Mouse (Mus musculus) lung, embryonic 16.5 days (tissue): ENCODE measurements around the gene Vmn1r67. TPM values are rescaled to one million over a fixed set of nuclear protein-coding genes. Genes with fewer than 3 reads are reported as not detected.

Experiments
- ATAC-seq: fragments of 200-750 bp; cut with Nextera tagmentation; 2 replicates; pipeline ENCODE4 v1.8.0; 2017; ENCODE audit warnings: low read depth, mild to moderate bottlenecking, moderate library complexity
- H3K27ac ChIP-seq: fragments of 300-500 bp; sonication (generic); 2 replicates; pipeline ENCODE4 v1.5.1; 2014; ENCODE audit warnings: mild to moderate bottlenecking, control low read depth, low read length
- H3K27me3 ChIP-seq: fragments of 300-500 bp; sonication (generic); 2 replicates; pipeline ENCODE4 v1.6.1; 2014; ENCODE audit warnings: low read depth, low read length, mixed read lengths; ENCODE audit not compliant: control insufficient read depth, insufficient read depth
- H3K36me3 ChIP-seq: fragments of 300-500 bp; sonication (generic); 2 replicates; pipeline ENCODE4 v1.6.1; 2014; ENCODE audit warnings: low read length; ENCODE audit not compliant: control insufficient read depth, insufficient read depth
- H3K4me1 ChIP-seq: fragments of 300-500 bp; sonication (generic); replicated peaks from 2 replicates; pipeline ENCODE4 v1.6.1; 2014; ENCODE audit warnings: low read length, mixed read lengths; ENCODE audit not compliant: control insufficient read depth, insufficient read depth
- H3K4me2 ChIP-seq: fragments of 300-500 bp; sonication (generic); 2 replicates; pipeline ENCODE4 v1.6.1; 2014; ENCODE audit warnings: low read depth, low read length, control low read depth
- H3K4me3 ChIP-seq: fragments of 300-500 bp; sonication (generic); 2 replicates; pipeline ENCODE4 v1.5.1; 2014; ENCODE audit warnings: mild to moderate bottlenecking, low read length, control low read depth
- H3K9ac ChIP-seq: fragments of 300-500 bp; sonication (generic); 2 replicates; pipeline ENCODE4 v1.6.1; 2014; ENCODE audit warnings: low read length, control low read depth
- H3K9me3 ChIP-seq: fragments of 300-500 bp; sonication (generic); 2 replicates; pipeline ENCODE4 v1.6.1; 2016; ENCODE audit warnings: low read length; ENCODE audit not compliant: control insufficient read depth
- WGBS: fragments of 180-500 bp; shearing (Covaris S2); extraction: QIAGEN DNeasy Blood & Tissue Kit; methylation state at CpG from one replicate; pipeline ENCODE4 v1.1.7; 2014; 5-methylcytosine and 5-hydroxymethylcytosine counted together
- polyA plus RNA-seq: library from polyadenylated mRNA; unstranded; fragments of >200 nt; fragmentation: Nextera tagmentation; extraction: Ambion mirVana; gene quantifications from 2 replicates; pipeline ENCODE4 v1.2.1, GENCODE M21; 2015

Gene Vmn1r67
- polyA plus RNA-seq = not detected in 2 replicates

DNA sequence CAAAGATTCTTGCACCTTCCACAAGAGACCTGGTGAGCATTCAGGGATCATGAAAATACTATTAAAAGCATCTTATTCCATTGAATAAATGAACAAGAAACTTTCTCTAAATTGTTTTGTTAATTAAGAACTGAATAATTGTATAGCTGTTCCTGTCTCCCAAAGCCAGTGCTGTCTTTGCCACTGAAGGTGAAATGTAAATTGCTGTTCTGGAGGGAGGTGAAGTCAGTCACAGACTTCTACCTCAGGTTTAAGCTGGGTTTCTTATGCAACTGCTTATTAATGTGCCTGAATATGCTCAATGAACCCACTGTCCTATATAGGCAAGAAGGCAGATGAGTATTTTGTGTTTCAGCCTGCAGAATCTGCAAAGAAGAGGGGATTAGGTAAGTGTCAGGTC lies at the start of gene Vmn1r67:
Gene Vmn1r67, plus strand, starts transcription at position 301 of the 400 bp plus-strand sequence.
- no peak within 1 kb of the TSS for H3K4me2 ChIP-seq
- H3K27ac ChIP-seq = no peak within 1 kb of the TSS
- no peaks in the 10 kb centered on the region for H3K27me3 ChIP-seq
- no peak for ATAC-seq
- H3K36me3 ChIP-seq = no peaks in the 10 kb centered on the region
- no peak within 1 kb of the TSS for H3K9ac ChIP-seq
- no peaks in the 10 kb centered on the region for H3K4me1 ChIP-seq
- H3K4me3 ChIP-seq = no peak within 1 kb of the TSS
- H3K9me3 ChIP-seq = peaks cover 3% of the 10 kb centered on the region

DNA sequence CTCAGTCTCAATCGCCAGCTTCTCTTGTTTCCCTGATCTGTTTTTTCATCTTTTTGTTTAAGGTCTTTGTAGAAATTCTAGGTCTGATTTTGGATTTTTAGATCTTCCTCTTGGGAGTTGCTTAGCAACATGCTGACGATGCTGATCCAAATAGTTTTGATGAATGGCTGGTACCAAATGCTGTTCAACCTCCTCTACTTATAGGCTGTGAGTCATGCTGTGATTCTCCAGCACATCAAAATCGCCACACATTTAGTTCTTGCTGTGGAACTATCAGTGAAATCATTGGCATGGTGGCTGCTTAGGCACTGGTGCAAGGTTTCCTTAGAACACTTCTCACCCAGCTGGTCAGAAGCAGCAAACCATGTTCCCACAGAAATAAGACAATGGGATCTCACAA lies 15.0 kb downstream of the Vmn1r67 start:
- H3K4me3 ChIP-seq = no peak overlapping the region
- WGBS = 65% methylated on average over 3 of the region's 3 CpGs
- H3K9ac ChIP-seq = no peak overlapping the region
- no peaks in the 10 kb centered on the region for H3K4me1 ChIP-seq
- H3K27ac ChIP-seq = no peak overlapping the region
- ATAC-seq = no peak
- H3K4me2 ChIP-seq = no peak overlapping the region
- no peaks in the 10 kb centered on the region for H3K36me3 ChIP-seq
- no peaks in the 10 kb centered on the region; the same call in 1 of the 2 replicates for H3K9me3 ChIP-seq
- no peaks in the 10 kb centered on the region for H3K27me3 ChIP-seq

DNA sequence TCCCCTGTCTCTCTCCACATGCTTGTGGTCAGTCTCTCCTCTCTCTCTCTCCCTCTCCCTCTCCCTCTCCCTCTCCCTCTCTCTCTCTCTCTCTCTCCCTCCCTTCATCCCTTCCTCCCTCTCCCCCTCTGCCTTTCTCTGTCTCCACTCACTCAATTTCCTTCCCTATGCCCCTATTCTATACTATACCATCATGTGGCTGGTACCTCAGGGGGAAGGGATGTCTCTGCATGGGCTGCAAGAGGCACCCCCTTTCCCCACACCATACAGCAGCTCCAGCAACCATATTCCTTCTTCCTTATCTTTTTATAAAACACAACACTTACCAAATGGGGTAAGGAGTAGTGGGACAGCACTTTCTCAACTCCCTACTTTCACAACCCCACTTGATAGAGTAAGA lies 36.7 kb downstream of the Vmn1r67 start:
- Histone ChIP-seq H3K9me3 (no peaks in the 10 kb centered on the region), H3K4me3 (no peak overlapping the region), H3K4me2 (no peak overlapping the region), H3K36me3 (no peaks in the 10 kb centered on the region), H3K4me1 (no peaks in the 10 kb centered on the region), H3K9ac (no peak overlapping the region), H3K27me3 (no peaks in the 10 kb centered on the region), H3K27ac (no peak overlapping the region)
- ATAC-seq = no peak

DNA sequence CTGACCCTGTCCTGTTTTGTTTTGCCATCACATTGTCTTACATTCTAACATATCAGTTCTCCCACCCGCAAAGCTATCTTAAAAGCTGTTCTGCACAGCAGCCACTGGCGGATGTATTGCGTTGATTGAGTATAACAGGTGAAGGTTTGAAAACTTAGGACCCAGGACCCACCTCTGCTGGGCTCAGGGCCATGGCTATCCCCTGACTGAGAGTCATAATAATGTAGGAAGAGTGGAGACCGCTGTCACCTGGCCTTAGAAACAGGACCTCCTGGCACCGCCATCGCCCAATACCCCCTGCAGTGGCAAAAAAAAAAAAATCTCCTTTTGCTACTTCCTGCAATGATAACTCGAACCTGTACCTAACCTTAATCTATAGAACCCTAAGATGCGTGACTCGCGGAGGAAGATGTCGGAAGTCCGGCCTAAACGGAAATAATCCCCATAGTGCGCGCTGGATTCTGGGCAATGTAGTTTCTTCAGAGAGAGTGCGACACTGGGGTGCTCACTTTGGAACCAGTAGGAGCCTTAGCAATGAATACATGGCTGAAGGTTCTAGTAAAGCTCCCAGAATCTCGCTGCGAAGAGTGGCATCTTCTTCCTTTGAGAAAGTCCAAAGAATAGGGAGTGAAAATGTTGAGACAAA lies 37.6 kb downstream of the Vmn1r67 start:
- Histone ChIP-seq H3K9ac (no peak overlapping the region), H3K27ac (no peak overlapping the region), H3K4me3 (no peak overlapping the region), H3K4me1 (no peaks in the 10 kb centered on the region), H3K4me2 (no peak overlapping the region), H3K36me3 (no peaks in the 10 kb centered on the region), H3K27me3 (no peaks in the 10 kb centered on the region), H3K9me3 (no peaks in the 10 kb centered on the region)
- ATAC-seq = no peak
- 59% methylated on average over 18 of the region's 18 CpGs for WGBS

DNA sequence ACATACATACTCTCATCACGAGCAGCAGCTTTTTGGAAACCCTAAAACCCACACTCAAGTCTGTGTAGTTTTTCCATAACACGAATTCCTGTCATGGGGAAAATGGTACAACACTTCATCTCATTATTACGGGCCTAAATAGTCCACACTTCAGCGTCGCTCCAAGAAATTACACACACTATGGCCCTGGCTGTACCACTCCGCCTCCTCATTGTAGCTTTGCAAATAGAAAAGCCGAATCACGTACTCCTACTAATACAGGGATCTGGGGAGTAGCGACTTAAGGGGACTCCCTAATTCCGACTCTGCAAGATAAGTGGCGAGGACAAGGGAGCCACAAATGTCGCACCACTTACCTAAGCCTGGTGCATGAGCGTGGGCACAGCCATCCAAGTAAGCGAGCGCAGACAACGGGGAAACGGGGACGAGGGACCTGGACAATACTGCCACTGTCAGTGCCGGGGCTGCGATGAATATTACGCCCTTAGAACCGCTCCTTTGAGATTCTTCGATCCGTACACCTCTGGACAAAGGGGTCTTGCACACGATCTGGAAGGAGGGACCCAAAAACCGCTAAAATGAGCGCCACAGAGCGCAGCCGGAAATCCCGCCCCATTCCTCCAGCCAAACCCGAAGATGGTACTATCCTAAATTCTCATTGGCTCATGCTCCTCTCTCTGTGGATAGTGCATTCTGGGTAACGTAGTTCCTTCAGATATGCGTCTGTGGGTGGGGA lies 51.8 kb downstream of the Vmn1r67 start, which contains the start of gene Zik1:
Gene Zik1, minus strand, starts transcription at position 609 of the 736 bp plus-strand sequence.
- no peaks in the 10 kb centered on the region for H3K9me3 ChIP-seq
- no peak within 1 kb of the TSS for H3K27ac ChIP-seq
- peak; percentile 99 for ATAC-seq
- peaks cover 17% of the 10 kb centered on the region for H3K36me3 ChIP-seq
- under 1% methylated on average over 33 of the region's 33 CpGs for WGBS
- peak within 1 kb of the TSS; percentile 71 for H3K4me2 ChIP-seq
- peaks cover 8% of the 10 kb centered on the region for H3K4me1 ChIP-seq
- H3K9ac ChIP-seq = peak within 1 kb of the TSS; percentile 80
- no peaks in the 10 kb centered on the region for H3K27me3 ChIP-seq
- H3K4me3 ChIP-seq = peak within 1 kb of the TSS; percentile 76

DNA sequence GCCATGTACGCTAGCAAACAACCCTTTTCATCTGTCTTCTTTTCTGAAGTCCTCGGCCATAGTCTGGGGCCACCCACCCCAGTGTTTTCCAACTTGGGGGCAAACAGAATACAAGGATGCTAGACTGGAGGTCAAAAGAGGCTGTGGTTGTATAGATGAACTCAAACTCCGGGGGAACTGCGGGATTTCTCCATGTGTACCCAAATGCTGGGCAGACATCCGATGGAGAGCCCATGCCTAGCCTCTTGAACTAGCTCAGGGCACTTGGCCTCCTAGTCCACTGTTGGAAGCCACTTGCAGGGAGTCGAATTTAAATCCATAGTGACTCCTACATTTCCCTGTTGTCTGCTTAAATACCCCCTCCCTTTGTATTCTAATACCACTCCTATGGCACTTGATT lies 52.4 kb downstream of the Vmn1r67 start:
- ATAC-seq = no peak; the same call in 1 of the 2 replicates
- no peaks in the 10 kb centered on the region for H3K27me3 ChIP-seq
- H3K27ac ChIP-seq = no peak overlapping the region
- no peaks in the 10 kb centered on the region for H3K9me3 ChIP-seq
- H3K4me2 ChIP-seq = peak overlapping the region; percentile 71
- 29% methylated on average over 6 of the region's 6 CpGs for WGBS
- peaks cover 8% of the 10 kb centered on the region for H3K4me1 ChIP-seq
- H3K36me3 ChIP-seq = peaks cover 12% of the 10 kb centered on the region
- peak overlapping the region; percentile 76 for H3K4me3 ChIP-seq
- H3K9ac ChIP-seq = no peak overlapping the region

Other genes starting within 250 kb of the Vmn1r67 start
- not detected in 2 replicates for gene Vmn1r66, start 165.3 kb upstream of the Vmn1r67 start, polyA plus RNA-seq
- 8.3 and 9.6 TPM in 2 replicates for gene Zik1, start 52.1 kb downstream of the Vmn1r67 start, polyA plus RNA-seq
- gene Vmn1r68, start 115.2 kb downstream of the Vmn1r67 start, polyA plus RNA-seq = not detected in 2 replicates
- not detected in 2 replicates for gene Vmn1r69, start 170.3 kb downstream of the Vmn1r67 start, polyA plus RNA-seq
- not detected in 2 replicates for gene Vmn1r70, start 188.2 kb downstream of the Vmn1r67 start, polyA plus RNA-seq
- gene Nlrp4b, start 244.5 kb downstream of the Vmn1r67 start, polyA plus RNA-seq = not detected in 2 replicates